Mouse (Mus musculus) kidney, adult 2 months (tissue): Measurements from ENCODE around the gene Lrrc3c.

Experiments used
- CTCF ChIP-seq: fragments of 200-500 bp; conservative IDR thresholded peaks from 2 replicates; pipeline ENCODE4 v1.5.1; 2011; ENCODE audit warnings: low read depth, mild to moderate bottlenecking, control low read depth, low read length, moderate library complexity, mixed read lengths; ENCODE audit not compliant: insufficient read depth, insufficient read length
- POLR2A ChIP-seq: fragments of 200-500 bp; IDR thresholded peaks from one replicate; pipeline ENCODE4 v1.6.1; 2011; ENCODE audit warnings: low read depth, low read length, control low read depth

GRCm38 (mm10) chr11:98583571-98583970 lies 14.5 kb upstream of the Lrrc3c start:
- TF ChIP-seq POLR2A (no peak), CTCF (0 out of 2 replicates have a peak, but pooled peaks have one; percentile 16)
